Mouse (Mus musculus) ES-E14 (cell line): ENCODE data around the gene Arhgap25.

Experiments
- CHD2 ChIP-seq: IDR thresholded peaks from 2 replicates; pipeline ENCODE4 v1.6.1; 2014; ENCODE audit warnings: mild to moderate bottlenecking, low read depth, low read length, inconsistent platforms
- ZNF384 ChIP-seq: IDR thresholded peaks from 2 replicates; pipeline ENCODE4 v1.6.1; 2012; ENCODE audit warnings: low read depth, low read length, inconsistent platforms

DNA sequence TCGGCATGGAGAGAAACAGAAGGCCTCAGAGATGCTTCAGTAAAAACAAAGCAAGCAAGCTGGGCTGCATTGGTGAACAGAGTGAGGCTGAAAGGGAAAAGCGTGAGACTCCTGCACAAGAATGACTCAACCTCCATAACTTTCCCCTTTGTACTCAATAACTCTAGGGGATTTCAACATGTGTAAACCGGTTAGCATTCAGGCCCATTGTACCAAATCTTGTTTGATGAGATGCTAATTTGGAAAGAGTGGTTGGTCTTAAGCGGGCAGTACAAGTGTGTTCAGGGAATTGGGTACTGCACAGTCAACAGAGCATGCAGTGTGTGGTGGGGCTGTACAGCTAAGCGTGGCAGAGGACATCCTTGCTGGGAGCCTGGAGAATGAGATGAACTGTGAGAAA, 57.8 kb downstream of the Arhgap25 start:
- TF ChIP-seq ZNF384 (no peak), CHD2 (no peak)
